Mouse (Mus musculus): Measurements from ENCODE around the gene Hps5.
A peak's percentile ranks its signal among the peaks of the same experiment; 100 is the strongest.

Gene Hps5

GRCm38 (mm10) chr7:46734983-46735382, 60.9 kb downstream of the Hps5 start:
- no peak for DNase-seq (ENCODE audit: low spot score)

GRCm38 (mm10) chr7:46732458-46732857, 63.4 kb downstream of the Hps5 start, which contains the start of gene Saa4:
Saa4 (minus strand) TSS chr7:46732603.
- no peak for DNase-seq (ENCODE audit: low spot score)

- no peak for DNase-seq (ENCODE audit: low spot score)
Measured at GRCm38 (mm10) chr7:46727584-46727983, 68.3 kb downstream of the Hps5 start.

GRCm38 (mm10) chr7:46724396-46724795, 71.5 kb downstream of the Hps5 start:
- no peak for DNase-seq (ENCODE audit: low spot score)

GRCm38 (mm10) chr7:46723849-46724248, 72.0 kb downstream of the Hps5 start:
- no peak for DNase-seq (ENCODE audit: low spot score)

- DNase-seq (ENCODE audit: low spot score): no peak
Measured at GRCm38 (mm10) chr7:46723354-46723753, 72.5 kb downstream of the Hps5 start.

- DNase-seq (ENCODE audit: low spot score): no peak
Measured at GRCm38 (mm10) chr7:46720460-46720859, 75.4 kb downstream of the Hps5 start.

- no peak for DNase-seq (ENCODE audit: low spot score)
Measured at GRCm38 (mm10) chr7:46719526-46719925, 76.3 kb downstream of the Hps5 start.

GRCm38 (mm10) chr7:46718591-46719270, 77.1 kb downstream of the Hps5 start:
- no peak for DNase-seq (ENCODE audit: low spot score)

- DNase-seq (ENCODE audit: low spot score): no peak
Measured at GRCm38 (mm10) chr7:46716897-46717296, 79.0 kb downstream of the Hps5 start.

- DNase-seq (ENCODE audit: low spot score): no peak
Measured at GRCm38 (mm10) chr7:46715600-46715999, 80.3 kb downstream of the Hps5 start, which contains the start of gene Saa3. Saa3 (minus strand) TSS chr7:46715700.

GRCm38 (mm10) chr7:46714518-46714917, 81.3 kb downstream of the Hps5 start:
- DNase-seq (ENCODE audit: low spot score): peak; percentile 83

GRCm38 (mm10) chr7:46712250-46712649, 83.6 kb downstream of the Hps5 start:
- no peak for DNase-seq (ENCODE audit: low spot score)
